Mouse (Mus musculus) forebrain, embryonic 13.5 days (tissue): Measurements from ENCODE around the gene Rnf187. TPM values are rescaled to one million over a fixed set of nuclear protein-coding genes. Genes with fewer than 3 reads are reported as not detected.
"Not testable (repeated sequence)": the region's sequence is repeated elsewhere in the genome, so short reads cannot be mapped to it uniquely, and the experiment has no call there.

Experiments
- ATAC-seq: fragments of 200-750 bp; cut with Nextera tagmentation; 2 replicates; pipeline ENCODE4 v1.8.0; 2017
- H3K27ac ChIP-seq: fragments of 300-500 bp; sonication (generic); 2 replicates; pipeline ENCODE4 v1.5.1; 2015; ENCODE audit warnings: inconsistent platforms, mild to moderate bottlenecking, moderate library complexity
- H3K27me3 ChIP-seq: fragments of 300-500 bp; sonication (generic); 2 replicates; pipeline ENCODE4 v1.6.1; 2015; ENCODE audit warnings: mild to moderate bottlenecking, inconsistent platforms
- H3K36me3 ChIP-seq: fragments of 300-500 bp; sonication (generic); 2 replicates; pipeline ENCODE4 v1.6.1; 2015; ENCODE audit warnings: mild to moderate bottlenecking, inconsistent platforms; ENCODE audit not compliant: poor library complexity, severe bottlenecking
- H3K4me1 ChIP-seq: fragments of 300-500 bp; sonication (generic); 2 replicates; pipeline ENCODE4 v1.6.1; 2015; ENCODE audit warnings: inconsistent platforms
- H3K4me2 ChIP-seq: fragments of 300-500 bp; sonication (generic); 2 replicates; pipeline ENCODE4 v1.6.1; 2015; ENCODE audit warnings: inconsistent platforms, mild to moderate bottlenecking, moderate library complexity
- H3K4me3 ChIP-seq: fragments of 300-500 bp; sonication (generic); 2 replicates; pipeline ENCODE4 v1.5.1; 2015; ENCODE audit warnings: mild to moderate bottlenecking, inconsistent platforms
- H3K9ac ChIP-seq: fragments of 300-500 bp; sonication (generic); 2 replicates; pipeline ENCODE4 v1.6.1; 2015; ENCODE audit warnings: mild to moderate bottlenecking, inconsistent platforms
- H3K9me3 ChIP-seq: fragments of 300-500 bp; sonication (generic); replicated peaks from 2 replicates; pipeline ENCODE4 v1.6.1; 2016; ENCODE audit warnings: inconsistent platforms
- WGBS: fragments of 180-500 bp; shearing (Covaris S2); methylation state at CpG from one replicate; pipeline ENCODE4 v1.1.7; 2015; 5-methylcytosine and 5-hydroxymethylcytosine counted together
- polyA plus RNA-seq: library from polyadenylated mRNA; unstranded; fragments of >200 nt; fragmentation: Nextera tagmentation; extraction: Ambion mirVana; gene quantifications from 2 replicates; pipeline ENCODE4 v1.2.1, GENCODE M21; 2015

The Rnf187 gene
- polyA plus RNA-seq, 1 experiment from 2014 or later, result 368 TPM

DNA sequence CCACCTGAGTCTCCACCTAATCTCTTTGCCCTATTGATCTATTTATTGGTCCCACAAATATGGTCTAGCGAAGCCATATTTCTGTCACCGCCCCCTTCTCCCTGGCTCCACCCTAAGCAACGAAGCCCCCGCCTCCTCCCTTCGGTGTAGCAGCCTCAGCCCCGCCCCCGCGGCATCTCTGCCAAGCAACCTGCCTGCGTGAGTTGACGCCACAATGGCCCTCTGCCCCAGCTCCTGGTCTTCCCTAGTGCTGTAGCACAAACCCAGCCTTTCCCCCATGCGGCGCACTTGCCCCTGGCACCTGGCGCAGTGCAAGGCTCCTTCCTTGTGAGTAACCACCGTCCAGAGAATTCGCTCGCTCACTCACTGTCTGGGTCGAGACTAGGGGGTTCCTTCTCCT is 24.8 kb upstream of the Rnf187 start:
- H3K4me3 ChIP-seq, result no peak overlapping the region
- no peak for ATAC-seq
- H3K27ac ChIP-seq, result no peak overlapping the region
- peaks cover 6% of the 10 kb centered on the region; the same call in 1 of the 2 replicates for H3K9me3 ChIP-seq
- H3K9ac ChIP-seq, result no peak overlapping the region
- peaks cover 3% of the 10 kb centered on the region; the same call in 1 of the 2 replicates for H3K27me3 ChIP-seq
- H3K4me2 ChIP-seq, result no peak overlapping the region
- peaks cover 16% of the 10 kb centered on the region for H3K4me1 ChIP-seq
- 33% methylated on average over 17 of the region's 17 CpGs for WGBS
- H3K36me3 ChIP-seq, result peaks cover 9% of the 10 kb centered on the region; the same call in 1 of the 2 replicates

DNA sequence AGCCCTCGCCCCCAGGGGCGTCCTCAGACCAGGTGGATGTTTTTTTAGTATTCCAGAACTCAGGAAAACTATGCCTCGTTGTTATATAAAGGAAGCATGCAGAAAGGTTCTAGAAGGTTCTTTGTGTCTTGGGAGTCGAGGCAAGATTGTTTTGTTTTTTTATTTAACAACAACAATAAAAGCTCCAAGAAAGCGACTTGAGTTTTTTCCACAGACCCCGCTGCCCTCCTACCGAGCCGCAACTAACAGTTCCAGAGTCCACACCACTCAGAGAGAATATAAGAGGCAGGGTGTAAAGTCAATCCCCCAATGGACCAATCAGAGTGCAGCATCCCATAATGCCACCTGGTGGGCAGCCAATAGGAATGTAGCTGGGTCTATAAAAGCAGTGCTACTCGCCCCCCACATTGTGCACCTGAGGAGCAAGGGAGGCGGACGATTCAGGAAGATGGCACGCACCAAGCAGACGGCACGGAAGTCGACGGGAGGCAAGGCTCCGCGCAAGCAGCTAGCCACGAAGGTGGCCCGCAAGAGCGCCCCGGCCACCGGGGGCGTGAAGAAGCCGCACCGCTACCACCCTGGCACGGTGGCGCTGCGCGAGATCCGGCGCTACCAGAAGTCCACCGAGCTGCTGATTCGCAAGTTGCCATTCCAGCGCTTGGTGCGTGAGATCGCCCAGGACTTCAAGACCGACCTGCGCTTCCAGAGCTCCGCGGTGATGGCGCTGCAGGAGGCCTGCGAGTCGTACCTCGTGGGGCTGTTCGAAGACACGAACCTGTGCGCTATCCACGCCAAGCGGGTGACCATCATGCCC is 22.9 kb upstream of the Rnf187 start:
- Histone ChIP-seq H3K36me3 (peaks cover 12% of the 10 kb centered on the region), H3K4me1 (peaks cover 36% of the 10 kb centered on the region), H3K4me2 (no peak overlapping the region), H3K9ac (no peak overlapping the region), H3K27ac (no peak overlapping the region), H3K27me3 (peaks cover 3% of the 10 kb centered on the region; the same call in 1 of the 2 replicates), H3K4me3 (no peak overlapping the region), H3K9me3 (peaks cover 6% of the 10 kb centered on the region; the same call in 1 of the 2 replicates)
- ATAC-seq, result no peak
- WGBS, result 69% methylated on average over 50 of the region's 50 CpGs

- Histone ChIP-seq H3K36me3 (peaks cover 12% of the 10 kb centered on the region), H3K9ac (peak overlapping the region; percentile 75), H3K27ac (peak overlapping the region; percentile 68), H3K9me3 (peaks cover 6% of the 10 kb centered on the region; the same call in 1 of the 2 replicates), H3K27me3 (peaks cover 3% of the 10 kb centered on the region; the same call in 1 of the 2 replicates), H3K4me2 (peak overlapping the region; percentile 74), H3K4me3 (peak overlapping the region; percentile 49), H3K4me1 (peaks cover 43% of the 10 kb centered on the region)
- peak; percentile 86 for ATAC-seq
- 3% methylated on average over 40 of the region's 40 CpGs for WGBS
Observed at GRCm38 (mm10) chr11:58959921-58960465, 21.3 kb upstream of the Rnf187 start.

DNA sequence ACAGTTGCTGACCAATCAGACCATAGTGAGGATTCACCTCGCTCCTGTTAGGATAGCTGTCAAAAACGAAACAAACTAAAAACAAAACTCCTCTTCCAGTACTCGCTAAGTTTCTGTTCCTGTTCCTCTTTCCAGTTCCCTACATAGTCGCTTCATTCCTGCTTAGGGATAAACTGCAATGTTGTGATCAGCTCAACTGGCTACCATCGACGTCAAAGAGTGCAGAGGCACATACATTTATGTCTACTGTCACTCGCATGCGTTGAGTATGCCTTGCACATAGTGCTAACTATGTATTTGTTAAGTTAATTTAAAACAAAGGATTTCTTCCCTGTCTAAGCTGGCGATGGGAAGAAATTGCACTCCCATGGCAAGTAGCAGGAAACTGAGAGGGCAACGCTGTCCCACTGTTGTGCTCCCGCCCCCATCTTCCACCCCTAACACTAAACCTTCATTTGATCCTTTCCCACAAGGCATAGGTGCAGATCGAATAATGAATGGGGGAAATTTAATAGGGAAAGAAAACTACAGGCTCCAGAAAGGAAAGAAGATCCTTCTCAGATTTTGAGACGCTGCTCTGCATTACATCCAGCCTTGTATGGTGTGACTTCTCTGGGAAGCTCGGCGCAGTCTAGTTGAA is 20.6 kb upstream of the Rnf187 start:
- Histone ChIP-seq H3K9ac (peak overlapping the region; percentile 75), H3K9me3 (peaks cover 6% of the 10 kb centered on the region; the same call in 1 of the 2 replicates), H3K4me3 (peak overlapping the region; percentile 49), H3K36me3 (peaks cover 12% of the 10 kb centered on the region), H3K4me2 (peak overlapping the region; percentile 74), H3K27ac (peak overlapping the region; percentile 68), H3K27me3 (peaks cover 3% of the 10 kb centered on the region; the same call in 1 of the 2 replicates), H3K4me1 (peaks cover 43% of the 10 kb centered on the region)
- no peak for ATAC-seq
- WGBS, result 38% methylated on average over 15 of the region's 15 CpGs

GRCm38 (mm10) chr11:58958536-58958935 is 19.8 kb upstream of the Rnf187 start:
- peak overlapping the region; percentile 95; the same call in 1 of the 2 replicates for H3K4me3 ChIP-seq
- H3K27ac ChIP-seq, result no peak overlapping the region
- ATAC-seq, result no peak
- H3K36me3 ChIP-seq, result peaks cover 12% of the 10 kb centered on the region
- peaks cover 43% of the 10 kb centered on the region for H3K4me1 ChIP-seq
- peaks cover 6% of the 10 kb centered on the region; the same call in 1 of the 2 replicates for H3K9me3 ChIP-seq
- no peak overlapping the region for H3K9ac ChIP-seq
- H3K4me2 ChIP-seq, result peak overlapping the region; percentile 91
- 89% methylated on average over 6 of the region's 6 CpGs for WGBS
- peaks cover 3% of the 10 kb centered on the region; the same call in 1 of the 2 replicates for H3K27me3 ChIP-seq

DNA sequence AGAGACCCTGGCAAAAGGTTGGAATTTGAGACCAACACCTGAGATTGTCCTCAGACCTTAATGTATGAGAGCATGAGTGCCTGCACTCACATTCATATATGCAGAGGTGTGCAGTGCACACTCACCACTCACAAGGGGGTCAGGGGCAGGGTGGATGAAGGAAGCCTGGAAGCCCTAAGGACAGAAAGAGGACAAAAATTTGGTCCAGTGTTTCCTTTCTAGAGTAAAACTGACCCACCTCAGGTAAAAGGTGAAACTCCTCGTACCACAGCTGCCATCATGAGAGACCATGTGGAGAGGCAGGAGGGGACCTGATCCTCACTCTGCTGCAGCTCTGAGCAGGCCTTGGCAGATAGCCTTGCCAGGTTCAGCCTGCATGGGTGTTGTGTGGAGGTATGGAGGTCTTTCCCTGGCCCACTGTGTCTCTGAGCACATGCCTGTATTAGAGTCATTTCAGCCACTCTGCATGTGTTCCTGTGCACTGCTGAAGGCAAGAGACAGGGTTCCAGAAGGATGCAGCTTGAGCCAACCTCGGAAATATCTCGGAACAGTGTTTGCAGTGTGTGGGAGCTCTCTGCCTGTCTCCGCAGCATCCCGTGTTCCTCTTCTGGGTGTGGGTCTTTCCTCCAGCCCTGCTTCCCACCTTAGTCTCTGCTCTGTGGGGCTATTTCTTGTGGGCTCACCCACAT is 18.7 kb upstream of the Rnf187 start:
- H3K36me3 ChIP-seq, result peaks cover 12% of the 10 kb centered on the region
- H3K4me2 ChIP-seq, result peak overlapping the region; percentile 91
- peaks cover 6% of the 10 kb centered on the region; the same call in 1 of the 2 replicates for H3K9me3 ChIP-seq
- peak overlapping the region; percentile 100 for H3K9ac ChIP-seq
- peaks cover 49% of the 10 kb centered on the region for H3K4me1 ChIP-seq
- peaks cover 3% of the 10 kb centered on the region; the same call in 1 of the 2 replicates for H3K27me3 ChIP-seq
- no peak overlapping the region for H3K27ac ChIP-seq
- no peak for ATAC-seq
- WGBS, result 81% methylated on average over 5 of the region's 5 CpGs
- peak overlapping the region; percentile 95 for H3K4me3 ChIP-seq

- Histone ChIP-seq H3K4me1 (peaks cover 62% of the 10 kb centered on the region), H3K27me3 (no peaks in the 10 kb centered on the region), H3K9ac (peak overlapping the region; percentile 100), H3K27ac (peak overlapping the region; percentile 100), H3K4me3 (peak overlapping the region; percentile 95), H3K36me3 (peaks cover 12% of the 10 kb centered on the region), H3K9me3 (no peaks in the 10 kb centered on the region), H3K4me2 (peak overlapping the region; percentile 91)
- ATAC-seq, result no peak
- WGBS, result 14% methylated on average over 8 of the region's 8 CpGs
Observed at GRCm38 (mm10) chr11:58955868-58956257, 17.1 kb upstream of the Rnf187 start.

DNA sequence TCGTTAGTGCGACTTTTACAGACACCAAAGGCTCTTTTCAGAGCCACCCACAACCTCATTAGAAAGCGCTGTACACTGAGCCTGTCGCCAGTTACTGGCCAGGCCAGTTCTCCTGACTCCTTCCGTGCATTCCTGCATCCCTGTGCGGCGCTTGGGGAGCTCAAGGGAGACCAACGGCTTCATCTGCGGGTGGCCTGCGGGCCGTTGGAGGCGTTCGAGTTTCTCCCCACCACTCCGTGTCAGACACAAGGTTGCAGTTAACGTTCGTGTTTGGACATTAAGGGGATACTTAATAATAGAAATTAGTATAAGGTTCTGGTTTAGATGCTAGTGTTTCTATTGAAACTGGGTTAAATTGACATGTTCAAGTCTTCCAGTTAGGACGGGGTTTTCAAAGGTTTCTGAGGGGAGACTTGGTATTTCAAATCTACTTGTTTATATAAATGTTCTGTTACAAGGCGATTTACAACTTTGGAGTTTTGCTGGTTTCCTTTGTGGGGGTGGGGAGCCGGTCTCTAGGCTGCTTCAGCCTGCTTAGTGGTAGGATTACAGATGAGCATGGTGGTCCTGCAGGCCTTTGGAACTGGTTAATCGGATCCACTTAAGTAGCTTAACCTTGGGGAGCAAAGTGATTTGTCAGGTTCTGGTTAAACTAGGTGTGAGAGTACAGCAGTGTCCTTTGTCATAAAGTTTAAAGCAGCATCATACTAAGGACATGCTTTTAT is 16.6 kb upstream of the Rnf187 start:
- H3K4me3 ChIP-seq, result peak overlapping the region; percentile 95
- peak overlapping the region; percentile 91 for H3K4me2 ChIP-seq
- peaks cover 12% of the 10 kb centered on the region for H3K36me3 ChIP-seq
- ATAC-seq, result no peak
- H3K9me3 ChIP-seq, result no peaks in the 10 kb centered on the region
- peaks cover 66% of the 10 kb centered on the region for H3K4me1 ChIP-seq
- peak overlapping the region; percentile 100 for H3K9ac ChIP-seq
- H3K27ac ChIP-seq, result peak overlapping the region; percentile 100
- WGBS, result under 1% methylated on average over 20 of the region's 20 CpGs
- H3K27me3 ChIP-seq, result no peaks in the 10 kb centered on the region

DNA sequence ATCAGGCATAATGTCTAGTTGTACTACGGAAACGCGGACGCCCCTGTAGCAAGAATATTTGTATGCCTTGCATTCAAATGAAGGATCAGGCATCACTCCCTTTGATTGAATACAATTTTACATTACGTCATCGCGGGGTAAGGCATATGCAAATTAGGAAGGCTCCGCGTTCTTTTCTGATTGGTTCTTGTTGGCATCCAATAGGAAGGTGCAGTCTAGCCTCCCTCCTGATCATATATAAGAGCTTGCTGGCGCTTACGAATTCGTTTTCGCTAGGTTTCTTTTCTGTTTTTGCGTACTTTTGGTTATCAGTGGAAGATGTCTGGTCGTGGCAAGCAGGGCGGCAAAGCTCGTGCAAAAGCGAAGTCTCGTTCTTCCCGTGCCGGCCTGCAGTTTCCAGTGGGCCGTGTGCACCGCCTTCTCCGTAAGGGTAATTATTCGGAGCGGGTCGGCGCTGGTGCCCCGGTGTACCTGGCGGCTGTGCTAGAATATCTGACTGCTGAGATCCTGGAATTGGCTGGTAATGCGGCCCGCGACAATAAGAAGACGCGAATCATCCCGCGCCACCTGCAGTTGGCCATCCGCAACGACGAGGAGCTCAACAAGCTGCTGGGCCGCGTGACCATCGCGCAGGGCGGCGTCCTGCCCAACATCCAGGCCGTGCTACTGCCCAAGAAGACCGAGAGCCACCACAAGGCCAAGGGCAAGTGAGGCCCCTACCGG is 15.9 kb upstream of the Rnf187 start, which contains the start of the genes Hist3h2a and Trim17:
Gene Hist3h2a, plus strand, starts transcription at position 266 of the 723 bp plus-strand sequence.
Gene Trim17, plus strand, starts transcription at position 266 of the 723 bp plus-strand sequence.
- H3K36me3 ChIP-seq, result peaks cover 12% of the 10 kb centered on the region
- H3K9me3 ChIP-seq, result no peaks in the 10 kb centered on the region
- H3K4me1 ChIP-seq, result peaks cover 64% of the 10 kb centered on the region
- peak within 1 kb of the TSS; percentile 91 for H3K4me2 ChIP-seq
- ATAC-seq, result peak; percentile 90
- WGBS, result under 1% methylated on average over 49 of the region's 49 CpGs
- peak within 1 kb of the TSS; percentile 100 for H3K27ac ChIP-seq
- H3K4me3 ChIP-seq, result peak within 1 kb of the TSS; percentile 95
- no peaks in the 10 kb centered on the region for H3K27me3 ChIP-seq
- peak within 1 kb of the TSS; percentile 100 for H3K9ac ChIP-seq

DNA sequence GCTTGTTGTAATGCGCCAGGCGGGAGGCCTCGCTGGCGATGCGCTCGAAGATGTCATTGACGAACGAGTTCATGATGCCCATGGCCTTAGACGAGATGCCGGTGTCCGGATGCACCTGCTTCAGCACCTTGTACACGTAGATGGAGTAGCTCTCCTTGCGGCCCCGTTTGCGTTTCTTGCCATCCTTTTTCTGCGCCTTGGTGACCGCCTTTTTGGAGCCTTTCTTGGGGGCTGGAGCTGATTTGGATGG is 15.4 kb upstream of the Rnf187 start:
- 0% methylated on average over 17 of the region's 17 CpGs for WGBS
- peak overlapping the region; percentile 91 for H3K4me2 ChIP-seq
- H3K36me3 ChIP-seq, result peaks cover 12% of the 10 kb centered on the region
- peaks cover 60% of the 10 kb centered on the region for H3K4me1 ChIP-seq
- peak overlapping the region; percentile 95 for H3K4me3 ChIP-seq
- not testable (repeated sequence) for H3K27me3 ChIP-seq, H3K9me3 ChIP-seq
- peak overlapping the region; percentile 97 for H3K9ac ChIP-seq
- ATAC-seq, result peak; percentile 11; the same call in 1 of the 2 replicates
- peak overlapping the region; percentile 100 for H3K27ac ChIP-seq
